Mouse (Mus musculus) right cerebral cortex, postnatal 36 days (tissue): ENCODE results near the gene Pabpn1l.
"Not testable (repeated sequence)": the region's sequence is repeated elsewhere in the genome, so short reads cannot be mapped to it uniquely, and the experiment has no call there.

ENCODE experiments used
- DNase-seq, 2 experiments: peaks; one replicate each; pipeline ENCODE4 v3.0.0; 2022; ENCODE audit warnings: low spot score in 2 of 2, mixed read lengths in 1 of 2

The Pabpn1l gene

GRCm38 (mm10) chr8:122575735-122576647 lies 46.5 kb downstream of the Pabpn1l start:
- no peak for DNase-seq

GRCm38 (mm10) chr8:122575286-122575685 lies 47.3 kb downstream of the Pabpn1l start:
- DNase-seq, result no peak

- DNase-seq, result no peak
Measured at GRCm38 (mm10) chr8:122574667-122575251, 47.8 kb downstream of the Pabpn1l start.

- no peak for DNase-seq
Measured at GRCm38 (mm10) chr8:122574264-122574663, 48.3 kb downstream of the Pabpn1l start.

- DNase-seq, result no peak
Measured at GRCm38 (mm10) chr8:122573577-122573976, 49.0 kb downstream of the Pabpn1l start.

GRCm38 (mm10) chr8:122573176-122573575 lies 49.4 kb downstream of the Pabpn1l start:
- DNase-seq, result not testable (repeated sequence)

- no peak for DNase-seq
Measured at GRCm38 (mm10) chr8:122572751-122573150, 49.8 kb downstream of the Pabpn1l start.

GRCm38 (mm10) chr8:122571750-122572267 lies 50.7 kb downstream of the Pabpn1l start:
- no peak for DNase-seq

- no peak for DNase-seq
Measured at GRCm38 (mm10) chr8:122571153-122571552, 51.4 kb downstream of the Pabpn1l start.

GRCm38 (mm10) chr8:122569996-122570395 lies 52.5 kb downstream of the Pabpn1l start:
- no peak for DNase-seq
